Mouse (Mus musculus) cerebellum, adult 2 months (tissue): ENCODE measurements around the gene Adora1.

Source experiments
- CTCF ChIP-seq: fragments of 200-500 bp; IDR thresholded peaks from 2 replicates; pipeline ENCODE4 v1.5.1; 2011; ENCODE audit warnings: low read depth, mild to moderate bottlenecking, control low read depth, low read length, moderate library complexity, borderline replicate concordance; ENCODE audit not compliant: insufficient read depth
- POLR2A ChIP-seq: fragments of 200-500 bp; IDR thresholded peaks from 2 replicates; pipeline ENCODE4 v1.6.1; 2011; ENCODE audit warnings: low read length, control low read depth, borderline replicate concordance; ENCODE audit not compliant: insufficient read depth

GRCm38 (mm10) chr1:134160404-134160803, 74.8 kb downstream of the Adora1 start:
- TF ChIP-seq POLR2A (no peak), CTCF (no peak)
